Comparison of ENCODE assay signal across 15 mouse cellular contexts in the genomic region with DNA sequence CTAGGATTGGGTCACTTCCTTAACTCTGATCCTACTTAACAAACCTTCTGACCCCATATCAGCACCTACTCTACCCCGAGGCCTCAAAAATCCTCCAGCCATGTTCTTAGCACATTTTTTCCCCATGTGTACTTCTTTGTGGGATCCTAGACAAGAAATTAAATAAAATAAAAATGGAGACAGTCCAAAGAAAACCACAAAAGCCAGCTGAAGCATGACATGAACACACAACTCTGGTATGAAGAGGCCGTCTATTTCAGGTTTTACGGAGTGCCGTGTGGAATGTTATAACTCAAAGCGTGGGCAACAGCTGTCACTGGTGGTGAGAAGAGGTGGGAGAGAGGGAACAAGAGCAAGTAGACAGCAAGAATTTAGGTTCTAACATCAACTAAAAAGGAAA. TPM values are rescaled to one million over a fixed set of nuclear protein-coding genes. Genes with fewer than 3 reads are reported as not detected.
"Had no signal": no experiment of that assay in that cellular context is flagged by ENCODE, and none has a peak within 500 bp of the region (broad histone marks: within the 10 kb centered on the region; RNA-seq: fewer than 3 reads in every experiment).

No protein-coding gene starts in this region.

- H3K4me3 ChIP-seq: limb, embryonic 10.5 days; liver, embryonic 15.5 days; midbrain, embryonic 10.5 days; neural tube, embryonic 12.5 days; stomach, embryonic 15.5 days had no signal

- H3K27me3 ChIP-seq: liver, embryonic 15.5 days; neural tube, embryonic 12.5 days; stomach, embryonic 15.5 days had no signal

- H3K4me2 ChIP-seq: liver, embryonic 11.5 days; liver, embryonic 15.5 days; neural tube, embryonic 12.5 days; stomach, embryonic 15.5 days had no signal

- DNase-seq: kidney, adult 9 months; kidney, postnatal 36 days; lung, adult 2 months; lung, postnatal 4 days; midbrain, embryonic 14.5 days; thymus, postnatal 36 days had no signal

- ATAC-seq: lung, postnatal 0 days had no signal

RNA-seq across cellular contexts. Expression of a gene that starts 11.4 kb away (rescaled TPM):
- total RNA-seq: layer of hippocampus, adult 18-20 months; left cerebral cortex, adult 18-20 months had no signal
